Mouse (Mus musculus) kidney, postnatal 0 days (tissue): ENCODE data around the gene Por. TPM values are rescaled to one million over a fixed set of nuclear protein-coding genes. Genes with fewer than 3 reads are reported as not detected.

Experiments used
- ATAC-seq: fragments of 200-750 bp; cut with Nextera tagmentation; replicated peaks from 2 replicates; pipeline ENCODE4 v1.8.0; 2017; ENCODE audit warnings: low read depth, moderate number of reproducible peaks, moderate TSS enrichment, moderate library complexity; ENCODE audit not compliant: low FRiP score
- DNase-seq: peaks from one replicate; pipeline ENCODE4 v3.0.0-alpha.2; 2016; ENCODE audit warnings: low spot score
- H3K27ac ChIP-seq: fragments of 300-500 bp; sonication (generic); 2 replicates; pipeline ENCODE4 v1.5.1; 2014; ENCODE audit warnings: mild to moderate bottlenecking
- H3K27me3 ChIP-seq: fragments of 300-500 bp; sonication (generic); 2 replicates; pipeline ENCODE4 v1.6.1; 2014; ENCODE audit warnings: low read length, mixed read lengths; ENCODE audit not compliant: insufficient read depth
- H3K36me3 ChIP-seq: fragments of 300-500 bp; sonication (generic); 2 replicates; pipeline ENCODE4 v1.6.1; 2014; ENCODE audit warnings: low read length, mixed read lengths; ENCODE audit not compliant: insufficient read depth
- H3K4me1 ChIP-seq: fragments of 300-500 bp; sonication (generic); replicated peaks from 2 replicates; pipeline ENCODE4 v1.6.1; 2014; ENCODE audit warnings: antibody characterized with exemption, low read length, mixed read lengths; ENCODE audit not compliant: insufficient read depth
- H3K4me2 ChIP-seq: fragments of 300-500 bp; sonication (generic); 2 replicates; pipeline ENCODE4 v1.6.1; 2014; ENCODE audit warnings: mild to moderate bottlenecking, low read length, moderate library complexity, mixed read lengths
- H3K4me3 ChIP-seq: fragments of 300-500 bp; sonication (generic); replicated peaks from 2 replicates; pipeline ENCODE4 v1.5.1; 2014; ENCODE audit warnings: low read depth, low read length
- H3K9ac ChIP-seq: fragments of 300-500 bp; sonication (generic); 2 replicates; pipeline ENCODE4 v1.6.1; 2014; ENCODE audit warnings: low read depth, low read length
- H3K9me3 ChIP-seq: fragments of 300-500 bp; sonication (generic); replicated peaks from 2 replicates; pipeline ENCODE4 v1.6.1; 2016; ENCODE audit warnings: low read length, inconsistent platforms, mixed read lengths
- CTCF ChIP-seq: IDR thresholded peaks from 2 replicates; pipeline ENCODE4 v1.5.1; 2016; ENCODE audit warnings: antibody characterized with exemption, low read depth, mild to moderate bottlenecking, moderate library complexity
- WGBS: fragments of 180-500 bp; shearing (Covaris S2); extraction: QIAGEN DNeasy Blood & Tissue Kit; methylation state at CpG from one replicate; pipeline ENCODE4 v1.1.7; 2014; 5-methylcytosine and 5-hydroxymethylcytosine counted together
- polyA plus RNA-seq: library from polyadenylated mRNA; unstranded; fragments of >200 nt; fragmentation: Nextera tagmentation; extraction: Ambion mirVana; gene quantifications from 2 replicates; pipeline ENCODE4 v1.2.1, GENCODE M21; 2015

The Por gene
- polyA plus RNA-seq, 1 experiment from 2014 or later, result 86.4 TPM

GRCm38 (mm10) chr5:135725391-135725841, 55.6 kb downstream of the Por start:
- H3K4me3 ChIP-seq, result no peak overlapping the region

GRCm38 (mm10) chr5:135725991-135726390, 56.2 kb downstream of the Por start:
- Histone ChIP-seq H3K27ac (peak overlapping the region; percentile 58; the same call in 1 of the 2 replicates), H3K9ac (no peak overlapping the region), H3K4me1 (peaks cover 20% of the 10 kb centered on the region), H3K36me3 (peaks cover 22% of the 10 kb centered on the region), H3K9me3 (no peaks in the 10 kb centered on the region), H3K27me3 (no peaks in the 10 kb centered on the region), H3K4me2 (peak overlapping the region; percentile 38), H3K4me3 (no peak overlapping the region)
- WGBS, result 39% methylated on average over 6 of the region's 6 CpGs
- ATAC-seq (no peak), DNase-seq (no peak)
- TF ChIP-seq CTCF, result no peak

More at GRCm38 (mm10) chr5:135725391-135725841, 55.6 kb downstream of the Por start:
- Histone ChIP-seq H3K27ac (peak overlapping the region; percentile 58; the same call in 1 of the 2 replicates), H3K4me1 (peaks cover 20% of the 10 kb centered on the region), H3K27me3 (no peaks in the 10 kb centered on the region), H3K36me3 (peaks cover 16% of the 10 kb centered on the region), H3K4me2 (peak overlapping the region; percentile 38), H3K9me3 (no peaks in the 10 kb centered on the region), H3K9ac (no peak overlapping the region)
- TF ChIP-seq CTCF, result no peak
- DNase-seq, result peak; percentile 89
- WGBS, result 18% methylated on average over 8 of the region's 8 CpGs
- peak; percentile 67 for ATAC-seq

DNA sequence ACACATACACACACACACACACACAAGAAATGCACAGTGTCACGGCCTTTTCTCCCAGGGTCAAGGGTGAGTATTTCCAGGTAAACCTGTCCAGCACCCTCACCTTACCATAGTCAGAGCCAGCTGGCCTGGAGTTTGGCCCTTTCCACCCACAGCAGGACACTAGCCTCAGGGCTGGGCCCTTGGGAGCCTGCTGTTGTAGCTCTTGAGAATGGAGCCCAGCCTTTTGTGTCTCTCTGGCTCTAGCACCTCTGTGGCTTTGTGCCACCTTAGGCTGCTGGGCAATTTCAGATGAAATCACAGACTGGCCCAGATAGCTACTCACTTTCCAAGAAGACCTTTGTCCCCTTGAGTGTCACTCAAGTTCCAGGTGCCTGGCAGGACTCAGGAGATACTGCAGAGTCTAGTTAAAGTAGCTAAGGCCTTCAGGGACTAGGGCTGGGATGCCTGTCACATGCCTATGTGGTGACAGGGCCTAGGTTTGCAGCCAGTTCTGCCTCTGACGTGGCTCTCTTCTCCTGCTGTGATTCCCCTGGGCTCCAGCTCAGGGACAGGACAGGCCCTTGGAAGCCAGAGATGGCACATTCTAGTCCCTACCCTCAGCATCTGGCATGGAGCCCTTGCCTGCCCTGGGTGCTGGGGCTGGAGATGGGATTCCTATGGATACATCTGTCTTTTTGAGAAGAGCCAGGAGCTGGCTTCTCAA, 57.0 kb downstream of the Por start:
- 88% methylated on average over 2 of the region's 2 CpGs for WGBS
- no peak overlapping the region for H3K27ac ChIP-seq
- no peak overlapping the region for H3K4me3 ChIP-seq
- no peak overlapping the region for H3K9ac ChIP-seq
- H3K9me3 ChIP-seq, result no peaks in the 10 kb centered on the region
- no peaks in the 10 kb centered on the region for H3K27me3 ChIP-seq
- no peak for ATAC-seq
- H3K4me1 ChIP-seq, result peaks cover 20% of the 10 kb centered on the region
- no peak for DNase-seq
- peaks cover 30% of the 10 kb centered on the region for H3K36me3 ChIP-seq
- no peak overlapping the region for H3K4me2 ChIP-seq
- TF ChIP-seq CTCF, result no peak

DNA sequence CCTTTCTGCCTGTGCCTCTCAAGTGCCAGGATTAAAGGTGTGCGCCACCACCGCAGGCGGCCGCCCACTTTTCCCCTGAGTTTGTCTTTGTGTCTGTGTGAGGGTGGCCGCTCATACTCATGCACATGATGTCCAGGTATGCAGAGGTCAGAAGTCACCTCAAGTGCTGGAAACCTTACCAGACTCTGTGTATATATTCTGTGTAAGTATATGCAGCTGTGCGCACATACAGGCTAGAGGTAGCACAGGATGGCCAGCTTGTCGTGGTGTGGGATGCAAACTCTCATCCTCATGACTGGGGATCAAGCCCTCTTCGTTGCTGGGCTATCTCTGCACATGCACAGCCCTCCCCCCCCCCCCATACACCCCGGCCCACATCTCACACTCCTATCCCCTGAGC, 58.0 kb downstream of the Por start:
- WGBS, result 92% methylated on average over 9 of the region's 9 CpGs
- Histone ChIP-seq H3K27me3 (no peaks in the 10 kb centered on the region), H3K4me3 (no peak overlapping the region), H3K9me3 (no peaks in the 10 kb centered on the region), H3K4me2 (no peak overlapping the region), H3K36me3 (peaks cover 40% of the 10 kb centered on the region), H3K9ac (no peak overlapping the region), H3K4me1 (peaks cover 20% of the 10 kb centered on the region), H3K27ac (no peak overlapping the region)
- no peak for ATAC-seq
- no peak for TF ChIP-seq CTCF
- DNase-seq, result no peak

DNA sequence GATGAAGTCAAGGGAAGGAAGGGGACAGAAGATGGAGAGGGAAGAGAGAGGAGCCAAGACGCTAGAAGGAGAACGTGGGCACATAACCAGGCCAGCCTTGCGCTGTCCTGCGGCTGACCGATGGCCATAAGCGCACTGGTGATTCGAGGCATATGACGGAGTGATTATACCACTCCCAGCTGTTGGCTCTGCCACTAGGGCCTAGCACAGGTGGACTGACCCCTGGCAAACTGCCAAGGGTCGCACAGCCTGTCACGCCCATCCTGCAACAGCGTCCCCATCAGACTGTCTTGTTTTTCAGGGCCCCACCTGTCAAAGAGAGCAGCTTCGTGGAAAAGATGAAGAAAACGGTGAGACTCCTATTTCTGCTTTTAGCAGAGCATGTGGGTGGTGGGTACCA, 58.5 kb downstream of the Por start:
- H3K4me2 ChIP-seq, result no peak overlapping the region
- H3K27me3 ChIP-seq, result no peaks in the 10 kb centered on the region
- ATAC-seq (no peak), DNase-seq (no peak)
- no peaks in the 10 kb centered on the region for H3K9me3 ChIP-seq
- no peak overlapping the region for H3K27ac ChIP-seq
- H3K4me1 ChIP-seq, result peaks cover 20% of the 10 kb centered on the region
- no peak for TF ChIP-seq CTCF
- H3K36me3 ChIP-seq, result peaks cover 45% of the 10 kb centered on the region
- 88% methylated on average over 13 of the region's 13 CpGs for WGBS
- H3K9ac ChIP-seq, result no peak overlapping the region
- no peak overlapping the region for H3K4me3 ChIP-seq

- Histone ChIP-seq H3K4me1 (peaks cover 19% of the 10 kb centered on the region), H3K4me3 (no peak overlapping the region), H3K36me3 (peaks cover 55% of the 10 kb centered on the region), H3K27ac (no peak overlapping the region), H3K4me2 (no peak overlapping the region), H3K27me3 (no peaks in the 10 kb centered on the region), H3K9me3 (no peaks in the 10 kb centered on the region), H3K9ac (no peak overlapping the region)
- WGBS, result 94% methylated on average over 13 of the region's 13 CpGs
- no peak for TF ChIP-seq CTCF
- DNase-seq, result no peak
- ATAC-seq, result no peak
Measured at GRCm38 (mm10) chr5:135729351-135729750, 59.5 kb downstream of the Por start.
